Mouse (Mus musculus) thymus, adult 18-20 months (tissue): ENCODE results near the gene Cyp2c54.
"Not testable (repeated sequence)": the region's sequence is repeated elsewhere in the genome, so short reads cannot be mapped to it uniquely, and the experiment has no call there.

Experiments used
- DNase-seq, 2 experiments: peaks; one replicate each; pipeline ENCODE4 v3.0.0; 2022; ENCODE audit warnings: mixed read lengths in 2 of 2

Cyp2c54 gene

DNA sequence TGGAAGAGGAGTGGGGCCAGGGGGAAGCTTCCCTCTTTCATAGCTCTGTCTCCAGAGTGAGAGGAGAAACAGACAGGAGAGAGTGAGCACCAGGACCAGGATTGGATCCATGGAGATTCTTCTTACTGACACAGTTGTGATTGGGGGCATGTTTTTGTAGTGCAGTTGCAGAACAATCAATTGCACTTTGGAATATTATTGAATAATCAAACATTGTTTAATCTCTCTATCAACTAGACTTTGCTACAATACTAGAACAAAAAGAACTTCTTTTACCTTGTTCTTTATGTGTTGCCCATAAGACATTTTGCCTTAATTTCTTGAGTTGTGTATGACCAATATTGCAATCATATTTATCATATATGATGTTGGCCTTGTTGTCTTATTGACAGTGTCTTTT, at the start of gene Cyp2c54:
Gene Cyp2c54, minus strand, starts transcription at position 127 of the 400 bp plus-strand sequence.
- no peak for DNase-seq

DNA sequence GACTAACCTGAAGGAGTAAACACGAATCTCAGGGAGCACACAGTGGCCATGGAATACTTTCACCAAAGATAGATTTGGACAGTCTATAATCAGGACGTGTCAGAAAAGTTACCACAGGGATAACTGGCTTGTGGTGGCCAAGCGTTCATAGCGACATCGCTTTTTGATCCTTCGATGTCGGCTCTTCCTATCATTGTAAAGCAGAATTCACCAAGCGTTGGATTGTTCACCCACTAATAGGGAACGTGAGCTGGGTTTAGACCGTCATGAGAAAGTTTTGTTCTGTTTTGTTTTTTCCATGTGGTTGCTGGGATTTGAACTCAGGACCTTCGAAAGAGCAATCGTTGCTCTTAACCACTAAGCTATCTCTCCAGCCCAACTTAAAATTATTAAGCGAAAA, 46.0 kb upstream of the Cyp2c54 start:
- not testable (repeated sequence) for DNase-seq

DNA sequence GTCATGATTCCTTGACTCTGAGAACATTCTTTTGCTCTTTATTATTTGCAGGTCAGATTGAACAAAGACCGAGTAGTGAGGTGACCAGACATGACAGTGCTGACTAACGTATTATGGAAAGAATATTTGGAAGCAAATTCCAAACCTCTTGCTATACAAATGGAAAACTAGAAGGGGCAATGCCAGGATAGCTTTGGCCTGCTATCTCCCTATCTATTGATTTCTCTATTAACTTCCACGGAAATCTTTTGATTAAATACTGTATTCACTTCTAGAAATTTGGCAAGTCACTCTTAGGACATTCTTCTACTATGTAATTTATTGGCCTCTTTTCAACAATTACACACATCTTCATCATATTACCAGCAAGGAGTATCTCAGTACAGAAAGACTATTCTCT, 17.5 kb upstream of the Cyp2c54 start:
- DNase-seq: no peak

DNA sequence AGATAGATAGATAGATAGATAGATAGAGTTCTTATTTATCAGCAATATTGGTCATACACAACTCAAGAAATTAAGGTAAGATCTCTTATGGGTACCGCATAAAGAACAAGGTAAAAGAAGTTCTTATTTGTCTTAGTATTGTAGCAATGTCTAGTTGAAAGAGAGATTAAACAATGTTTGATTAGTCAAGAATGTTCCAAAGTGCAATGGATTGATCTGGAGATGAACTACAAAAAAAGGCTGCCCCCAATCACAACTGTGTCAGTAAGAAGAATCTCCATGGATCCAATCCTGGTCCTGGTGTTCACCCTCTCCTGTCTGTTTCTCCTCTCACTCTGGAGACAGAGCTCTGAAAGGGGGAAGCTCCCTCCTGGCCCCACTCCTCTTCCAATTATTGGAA, 15.8 kb upstream of the Cyp2c54 start, which contains the start of gene Cyp2c50:
Gene Cyp2c50, plus strand, starts transcription at position 268 of the 400 bp plus-strand sequence.
- DNase-seq: not testable (repeated sequence)

DNA sequence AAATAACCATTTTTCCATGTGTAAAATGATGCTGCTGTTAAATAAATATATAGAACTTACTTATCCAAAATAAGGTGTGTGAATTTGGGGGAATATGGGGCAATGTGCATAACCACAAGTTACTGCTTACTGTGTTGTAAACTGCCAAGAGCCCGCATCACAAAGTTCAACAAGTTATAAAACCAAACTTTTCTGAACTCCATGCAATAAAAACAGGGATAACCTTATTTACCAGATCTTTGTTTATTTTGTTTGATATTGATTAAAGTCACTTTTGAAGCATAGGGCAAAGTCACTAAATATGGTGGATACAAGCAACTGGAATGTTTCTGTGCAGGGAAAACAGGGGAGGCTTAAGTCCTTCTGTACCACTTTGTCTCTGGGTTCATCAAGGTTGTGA, 14.8 kb upstream of the Cyp2c54 start:
- no peak for DNase-seq

DNA sequence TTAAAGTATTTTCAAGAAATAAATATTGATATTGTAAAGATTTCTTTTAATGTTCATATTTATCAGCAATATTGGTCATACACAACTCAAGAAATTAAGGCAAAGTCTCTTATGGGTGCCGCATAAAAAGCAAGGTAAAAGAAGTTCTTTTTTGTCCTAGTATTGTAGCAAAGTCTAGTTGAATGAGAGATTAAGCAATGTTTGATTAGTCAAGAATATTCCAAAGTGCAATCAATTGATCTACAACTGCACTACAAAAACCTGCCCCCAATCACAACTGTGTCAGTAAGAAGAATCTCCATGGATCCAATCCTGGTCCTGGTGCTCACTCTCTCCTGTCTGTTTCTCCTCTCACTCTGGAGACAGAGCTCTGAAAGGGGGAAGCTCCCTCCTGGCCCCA, 81.5 kb downstream of the Cyp2c54 start, which contains the start of gene Cyp2c37:
Gene Cyp2c37, plus strand, starts transcription at position 285 of the 400 bp plus-strand sequence.
- not testable (repeated sequence) for DNase-seq

DNA sequence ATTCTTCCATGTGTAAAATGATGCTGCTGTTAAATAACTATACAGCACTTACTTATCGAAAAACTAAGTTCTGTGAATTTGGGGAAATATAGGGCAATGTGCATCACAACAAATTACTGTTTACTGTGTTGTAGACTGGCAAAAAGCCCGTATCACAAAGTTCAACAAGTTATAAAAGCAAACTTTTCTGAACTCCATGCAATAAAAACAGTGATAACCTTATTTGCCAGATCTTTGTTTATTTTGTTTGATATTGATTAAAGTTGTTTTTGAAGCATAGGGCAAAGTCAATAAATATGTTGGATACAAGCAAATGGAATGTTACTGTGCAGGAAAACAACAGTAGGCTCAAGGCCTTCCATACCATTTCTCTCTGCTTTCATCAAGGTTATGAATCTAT, 84.2 kb downstream of the Cyp2c54 start:
- no peak for DNase-seq
